22 mouse cellular contexts compared by ENCODE assay signal in the genomic region with DNA sequence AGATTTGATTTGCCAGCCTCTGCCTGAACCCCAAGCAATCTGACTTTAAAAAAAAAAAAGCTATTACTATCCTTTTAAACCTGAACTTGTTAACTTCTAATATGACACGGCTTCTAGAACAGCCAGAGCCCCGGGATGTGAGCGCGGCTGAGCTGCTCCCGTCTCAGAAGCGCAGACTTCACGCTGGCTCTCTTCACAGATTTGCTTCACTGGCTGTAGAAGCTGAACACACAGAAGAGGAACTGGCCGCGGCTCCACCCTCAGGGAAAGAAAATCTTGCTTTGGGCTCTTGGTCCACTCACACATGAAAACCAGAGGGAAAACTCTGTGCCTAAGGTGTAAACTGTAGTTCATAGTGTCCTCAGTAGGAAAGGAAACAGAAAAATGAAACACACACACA. TPM values are rescaled to one million over a fixed set of nuclear protein-coding genes. Genes with fewer than 3 reads are reported as not detected.
DNase-seq lines count a peak whose midpoint lies in the region; ATAC-seq lines count a peak whose summit lies in the region.
"Had no signal": no experiment of that assay in that cellular context is flagged by ENCODE, and none has a peak within 500 bp of the region (broad histone marks: within the 10 kb centered on the region; RNA-seq: fewer than 3 reads in every experiment).

No protein-coding gene starts in this region.

- H3K4me3 ChIP-seq in heart, embryonic 14.5 days (ENCODE audit: control insufficient read depth in 1 of 2, insufficient read depth in 1 of 2, low read depth in 1 of 2, low read length in 2 of 2) = no peak overlapping the region
- no peak overlapping the region for H3K4me3 ChIP-seq in midbrain, embryonic 14.5 days (replicated peaks; ENCODE audit: low read depth, low read length)
- H3K4me3 ChIP-seq in midbrain, embryonic 10.5 days = no peak overlapping the region
- no peak overlapping the region for H3K4me3 ChIP-seq in embryonic facial prominence, embryonic 13.5 days
- H3K4me3 ChIP-seq: forebrain, embryonic 15.5 days; heart, embryonic 13.5 days; hindbrain, embryonic 13.5 days had no signal

- 0 out of 4 replicates have a peak overlapping the region, but pooled peaks of 1 of the 2 experiments have one; percentile 7 for H3K27ac ChIP-seq in heart, embryonic 14.5 days (replicated peaks in 1 of 2; ENCODE audit: control insufficient read depth in 1 of 2, insufficient read depth in 1 of 2, low read depth in 2 of 2, low read length in 2 of 2)
- no peak overlapping the region for H3K27ac ChIP-seq in midbrain, embryonic 14.5 days (replicated peaks; ENCODE audit: low read depth, low read length)
- no peak overlapping the region for H3K27ac ChIP-seq in midbrain, embryonic 10.5 days (replicated peaks)
- peak overlapping the region; percentile 48; the same call in 1 of the 2 replicates for H3K27ac ChIP-seq in embryonic facial prominence, embryonic 13.5 days
- H3K27ac ChIP-seq: forebrain, embryonic 15.5 days; hindbrain, embryonic 13.5 days; hindbrain, postnatal 0 days had no signal

- no peaks in the 10 kb centered on the region for H3K9me3 ChIP-seq in heart, embryonic 14.5 days (ENCODE audit: control insufficient read depth, low read length)
- H3K9me3 ChIP-seq in midbrain, embryonic 14.5 days (ENCODE audit: control insufficient read depth, low read length) = no peaks in the 10 kb centered on the region
- H3K9me3 ChIP-seq in midbrain, embryonic 10.5 days (replicated peaks) = no peaks in the 10 kb centered on the region
- no peaks in the 10 kb centered on the region for H3K9me3 ChIP-seq in embryonic facial prominence, embryonic 13.5 days
- H3K9me3 ChIP-seq: forebrain, embryonic 15.5 days; G1E; heart, embryonic 13.5 days; hindbrain, embryonic 13.5 days had no signal

- peaks cover 14 to 42% of the 10 kb centered on the region in 2 experiments for H3K4me1 ChIP-seq in heart, embryonic 14.5 days (ENCODE audit: control insufficient read depth in 2 of 2, insufficient read depth in 2 of 2, low read length in 2 of 2)
- H3K4me1 ChIP-seq in midbrain, embryonic 14.5 days (ENCODE audit: control insufficient read depth, insufficient read depth, low read length) = no peaks in the 10 kb centered on the region
- H3K4me1 ChIP-seq in midbrain, embryonic 10.5 days = no peaks in the 10 kb centered on the region
- H3K4me1 ChIP-seq in embryonic facial prominence, embryonic 13.5 days = no peaks in the 10 kb centered on the region
- H3K4me1 ChIP-seq: forebrain, embryonic 15.5 days; hindbrain, embryonic 13.5 days had no signal

- peak overlapping the region; percentile 2; the same call in 1 of the 2 replicates for H3K9ac ChIP-seq in heart, embryonic 14.5 days (ENCODE audit: low read length)
- H3K9ac ChIP-seq in midbrain, embryonic 14.5 days (replicated peaks; ENCODE audit: low read length) = no peak overlapping the region
- H3K9ac ChIP-seq in embryonic facial prominence, embryonic 13.5 days = no peak overlapping the region
- H3K9ac ChIP-seq: forebrain, embryonic 15.5 days; heart, embryonic 13.5 days; hindbrain, embryonic 13.5 days had no signal

- H3K36me3 ChIP-seq in heart, embryonic 14.5 days (ENCODE audit: control insufficient read depth, insufficient read depth, low read length) = peaks cover 30% of the 10 kb centered on the region
- H3K36me3 ChIP-seq in midbrain, embryonic 14.5 days (ENCODE audit: control insufficient read depth, insufficient read depth, low read length) = peaks cover 4% of the 10 kb centered on the region; the same call in 1 of the 2 replicates
- H3K36me3 ChIP-seq in midbrain, embryonic 10.5 days = no peaks in the 10 kb centered on the region
- H3K36me3 ChIP-seq in embryonic facial prominence, embryonic 13.5 days = peaks cover 23% of the 10 kb centered on the region
- H3K36me3 ChIP-seq: forebrain, embryonic 15.5 days; G1E had no signal

- no peak for DNase-seq in heart, adult 9 months (ENCODE audit: low spot score in 2 of 2)
- peak; percentile 31 for DNase-seq in midbrain, embryonic 14.5 days
- no peak for DNase-seq in midbrain, embryonic 10.5 days (ENCODE audit: low spot score)
- no peak for DNase-seq in cerebellum, postnatal 14 days
- no peak for DNase-seq in left cerebral cortex, postnatal 25 days (ENCODE audit: low spot score in 2 of 2)
- DNase-seq in c-Kit-positive CD71-positive TER-119-positive erythroid progenitor cells, embryonic 14.5 days (ENCODE audit: low spot score) = no peak
- DNase-seq: adrenal gland, postnatal 14 days; cerebellum, adult 2 months; cerebellum, postnatal 10 days; embryo, embryonic 11 days; gastrocnemius, postnatal 14 days; heart, postnatal 14 days; kidney, adult 11 months had no signal

- H3K27me3 ChIP-seq in heart, embryonic 14.5 days (ENCODE audit: control insufficient read depth, insufficient read depth, low read length) = no peaks in the 10 kb centered on the region
- no peaks in the 10 kb centered on the region for H3K27me3 ChIP-seq in midbrain, embryonic 14.5 days (ENCODE audit: control insufficient read depth, insufficient read depth, low read length)
- H3K27me3 ChIP-seq in midbrain, embryonic 10.5 days (ENCODE audit: low read depth, poor library complexity, severe bottlenecking) = no peaks in the 10 kb centered on the region
- no peaks in the 10 kb centered on the region for H3K27me3 ChIP-seq in embryonic facial prominence, embryonic 13.5 days
- H3K27me3 ChIP-seq: forebrain, embryonic 15.5 days; heart, embryonic 13.5 days; hindbrain, embryonic 13.5 days; Patski had no signal

- ATAC-seq in heart, embryonic 14.5 days (ENCODE audit: insufficient number of reproducible peaks, insufficient read depth, low FRiP score, low read depth) = no peak
- ATAC-seq in midbrain, embryonic 14.5 days (ENCODE audit: low FRiP score, low TSS enrichment) = no peak
- no peak for ATAC-seq in embryonic facial prominence, embryonic 13.5 days (ENCODE audit: insufficient number of reproducible peaks, insufficient read depth, low FRiP score, low TSS enrichment, low read depth)
- ATAC-seq: activated CD4-positive, CD25-positive, alpha-beta regulatory T cell, adult 4 months; forebrain, embryonic 15.5 days; hindbrain, postnatal 0 days; Patski had no signal

- 69% methylated on average over 9 of the region's 9 CpGs for WGBS in heart, embryonic 14.5 days
- WGBS in midbrain, embryonic 14.5 days = 41% methylated on average over 9 of the region's 9 CpGs
- WGBS in midbrain, embryonic 10.5 days = 61% methylated on average over 9 of the region's 9 CpGs
- WGBS in embryonic facial prominence, embryonic 13.5 days = 47% methylated on average over 9 of the region's 9 CpGs

- no peak overlapping the region for H3K4me2 ChIP-seq in heart, embryonic 14.5 days (ENCODE audit: low read length)
- H3K4me2 ChIP-seq in midbrain, embryonic 14.5 days (ENCODE audit: low read length) = no peak overlapping the region
- H3K4me2 ChIP-seq in embryonic facial prominence, embryonic 13.5 days = no peak overlapping the region
- H3K4me2 ChIP-seq: forebrain, embryonic 15.5 days; heart, embryonic 13.5 days; hindbrain, embryonic 13.5 days had no signal

- intact Hi-C loops in left cerebral cortex, postnatal 25 days (cut with DNase I) = no loop called here

RNA-seq across cellular contexts. Expression of a gene that starts 56.6 kb away (rescaled TPM):
- 22.8 and 23.5 TPM in 2 replicates for polyA plus RNA-seq in heart, embryonic 14.5 days (2014; fragmentation: Nextera tagmentation; extraction: Ambion mirVana)
- 6.0 and 6.2 TPM in 2 replicates for polyA plus RNA-seq in midbrain, embryonic 14.5 days (2014; fragmentation: Nextera tagmentation; extraction: Ambion mirVana)
- 3.0 and 4.4 TPM in 2 replicates for polyA plus RNA-seq in midbrain, embryonic 10.5 days (2016; fragmentation: Nextera tagmentation; extraction: Ambion mirVana)
- 12.2 and 14.6 TPM in 2 replicates for polyA plus RNA-seq in embryonic facial prominence, embryonic 13.5 days (2015; fragmentation: Nextera tagmentation; extraction: Ambion mirVana)
- total RNA-seq in left cerebral cortex, postnatal 25 days (2021) = 10 to 100 TPM; 49.8 to 61.2 TPM
